Mouse (Mus musculus) neural tube, embryonic 13.5 days (tissue): ENCODE measurements around the gene Elovl3. TPM values are rescaled to one million over a fixed set of nuclear protein-coding genes. Genes with fewer than 3 reads are reported as not detected.
"Not testable (repeated sequence)": the region's sequence is repeated elsewhere in the genome, so short reads cannot be mapped to it uniquely, and the experiment has no call there.

ENCODE experiments used
- ATAC-seq: fragments of 200-750 bp; cut with Nextera tagmentation; 2 replicates; pipeline ENCODE4 v1.8.0; 2017; ENCODE audit warnings: low read depth, mild to moderate bottlenecking, moderate TSS enrichment, moderate library complexity
- H3K27ac ChIP-seq: fragments of 300-500 bp; sonication (generic); replicated peaks from 2 replicates; pipeline ENCODE4 v1.5.1; 2015; ENCODE audit warnings: moderate library complexity, mild to moderate bottlenecking, inconsistent platforms
- H3K27me3 ChIP-seq: fragments of 300-500 bp; sonication (generic); 2 replicates; pipeline ENCODE4 v1.6.1; 2015; ENCODE audit warnings: mild to moderate bottlenecking, inconsistent platforms
- H3K36me3 ChIP-seq: fragments of 300-500 bp; sonication (generic); 2 replicates; pipeline ENCODE4 v1.6.1; 2015; ENCODE audit warnings: mild to moderate bottlenecking, inconsistent platforms
- H3K4me1 ChIP-seq: fragments of 300-500 bp; sonication (generic); replicated peaks from 2 replicates; pipeline ENCODE4 v1.6.1; 2015; ENCODE audit warnings: inconsistent platforms
- H3K4me2 ChIP-seq: fragments of 300-500 bp; sonication (generic); 2 replicates; pipeline ENCODE4 v1.6.1; 2015; ENCODE audit warnings: inconsistent platforms, mild to moderate bottlenecking, moderate library complexity
- H3K4me3 ChIP-seq: fragments of 300-500 bp; sonication (generic); 2 replicates; pipeline ENCODE4 v1.5.1; 2015; ENCODE audit warnings: mild to moderate bottlenecking, inconsistent platforms
- H3K9ac ChIP-seq: fragments of 300-500 bp; sonication (generic); 2 replicates; pipeline ENCODE4 v1.6.1; 2015; ENCODE audit warnings: moderate library complexity, mild to moderate bottlenecking, inconsistent platforms
- H3K9me3 ChIP-seq: fragments of 300-500 bp; sonication (generic); 2 replicates; pipeline ENCODE4 v1.6.1; 2016; ENCODE audit warnings: inconsistent platforms
- WGBS: fragments of 180-500 bp; shearing (Covaris S2); methylation state at CpG from one replicate; pipeline ENCODE4 v1.1.7; 2015; 5-methylcytosine and 5-hydroxymethylcytosine counted together
- polyA plus RNA-seq: library from polyadenylated mRNA; unstranded; fragments of >200 nt; fragmentation: Nextera tagmentation; extraction: Ambion mirVana; gene quantifications from 2 replicates; pipeline ENCODE4 v1.2.1, GENCODE M21; 2015

Elovl3 gene
- polyA plus RNA-seq, 1 experiment from 2014 or later = not detected

DNA sequence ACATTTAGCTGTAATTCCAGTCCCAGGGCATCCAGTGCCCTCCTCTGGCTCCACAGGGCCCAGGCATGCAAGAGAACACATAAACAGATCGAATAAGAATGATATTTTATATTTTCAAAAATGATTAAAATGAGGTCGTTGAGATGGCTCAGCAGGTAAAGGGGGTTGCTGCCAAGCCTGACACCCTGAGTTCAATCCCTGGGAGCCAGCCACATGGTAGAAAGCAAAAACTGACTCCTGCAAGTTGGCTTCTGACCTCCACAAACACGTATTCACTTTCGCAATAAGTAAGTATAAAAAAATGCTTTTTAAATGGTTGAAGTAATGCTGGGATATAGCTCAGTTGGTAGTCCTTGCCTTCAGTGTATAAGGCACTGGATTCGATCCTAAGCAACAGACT is 20.9 kb upstream of the Elovl3 start:
- ATAC-seq = no peak
- Histone ChIP-seq H3K4me1 (no peaks in the 10 kb centered on the region), H3K4me3 (no peak overlapping the region), H3K27ac (no peak overlapping the region), H3K27me3 (no peaks in the 10 kb centered on the region), H3K4me2 (no peak overlapping the region), H3K9ac (no peak overlapping the region), H3K36me3 (no peaks in the 10 kb centered on the region), H3K9me3 (no peaks in the 10 kb centered on the region)
- WGBS = 86% methylated on average over 5 of the region's 5 CpGs

DNA sequence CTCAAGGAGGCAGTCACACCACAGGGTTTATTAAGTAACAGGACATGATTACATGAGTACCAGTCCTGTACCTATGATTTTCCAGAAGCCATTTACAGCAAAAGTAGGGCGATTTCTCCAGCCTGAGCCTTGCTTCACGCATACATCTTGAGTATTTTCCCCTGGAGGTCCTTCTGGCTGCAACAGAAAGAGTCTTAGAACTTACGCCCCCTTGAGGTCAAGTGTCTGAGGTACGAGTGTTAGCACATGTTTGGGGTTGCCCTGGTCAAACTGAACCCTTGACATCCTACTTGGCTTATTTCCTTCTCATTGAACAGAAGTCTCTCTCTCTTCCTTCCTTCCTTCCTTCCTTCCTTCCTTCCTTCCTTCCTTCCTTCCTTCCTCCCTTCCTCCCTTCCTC is 17.1 kb upstream of the Elovl3 start:
- H3K9me3 ChIP-seq = no peaks in the 10 kb centered on the region
- ATAC-seq = no peak
- no peak overlapping the region for H3K4me2 ChIP-seq
- no peak overlapping the region for H3K27ac ChIP-seq
- no peaks in the 10 kb centered on the region for H3K4me1 ChIP-seq
- H3K9ac ChIP-seq = no peak overlapping the region
- no peaks in the 10 kb centered on the region for H3K36me3 ChIP-seq
- 61% methylated on average over 4 of the region's 4 CpGs for WGBS
- no peak overlapping the region for H3K4me3 ChIP-seq
- no peaks in the 10 kb centered on the region for H3K27me3 ChIP-seq

DNA sequence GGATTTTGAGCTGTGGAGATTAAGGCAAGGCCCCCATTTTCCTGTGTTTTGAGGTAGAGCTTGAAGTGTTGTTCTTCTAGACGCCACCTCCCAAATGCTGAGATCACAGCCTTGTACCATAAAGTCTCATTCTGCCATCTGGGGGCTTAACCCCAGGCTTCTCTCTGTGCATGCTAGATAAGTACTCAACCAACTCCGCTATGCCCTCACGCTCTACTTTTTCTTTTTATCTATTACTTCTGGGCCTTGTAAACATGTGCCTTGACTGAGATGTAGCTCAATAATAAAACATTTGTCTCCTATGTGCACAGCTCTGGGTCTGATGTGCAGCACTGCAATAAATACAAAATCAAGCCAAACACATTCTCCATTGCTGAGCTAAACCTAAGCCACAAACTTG is 12.2 kb upstream of the Elovl3 start:
- H3K9me3 ChIP-seq = no peaks in the 10 kb centered on the region
- no peaks in the 10 kb centered on the region for H3K27me3 ChIP-seq
- no peak overlapping the region for H3K27ac ChIP-seq
- H3K4me1 ChIP-seq = no peaks in the 10 kb centered on the region
- H3K4me2 ChIP-seq = no peak overlapping the region
- no peak overlapping the region for H3K9ac ChIP-seq
- WGBS = 95% methylated on average over 3 of the region's 3 CpGs
- H3K36me3 ChIP-seq = no peaks in the 10 kb centered on the region
- no peak for ATAC-seq
- no peak overlapping the region for H3K4me3 ChIP-seq

- H3K27ac ChIP-seq = no peak overlapping the region
- H3K36me3 ChIP-seq = no peaks in the 10 kb centered on the region
- H3K9ac ChIP-seq = no peak overlapping the region
- no peak overlapping the region for H3K4me2 ChIP-seq
- no peak for ATAC-seq
- H3K9me3 ChIP-seq = no peaks in the 10 kb centered on the region
- H3K27me3 ChIP-seq = no peaks in the 10 kb centered on the region
- no peaks in the 10 kb centered on the region for H3K4me1 ChIP-seq
- WGBS = 76% methylated on average over 6 of the region's 6 CpGs
- H3K4me3 ChIP-seq = no peak overlapping the region
Observed at GRCm38 (mm10) chr19:46120872-46121271, 10.8 kb upstream of the Elovl3 start.

GRCm38 (mm10) chr19:46123876-46124275 is 7.8 kb upstream of the Elovl3 start:
- Histone ChIP-seq H3K36me3 (no peaks in the 10 kb centered on the region), H3K4me3 (no peak overlapping the region), H3K9me3 (no peaks in the 10 kb centered on the region), H3K27ac (no peak overlapping the region), H3K4me2 (no peak overlapping the region), H3K27me3 (peaks cover 10% of the 10 kb centered on the region), H3K9ac (no peak overlapping the region), H3K4me1 (no peaks in the 10 kb centered on the region)
- ATAC-seq = no peak
- WGBS = 84% methylated on average over 3 of the region's 3 CpGs

GRCm38 (mm10) chr19:46124651-46125050 is 7.0 kb upstream of the Elovl3 start:
- Histone ChIP-seq H3K27ac (no peak overlapping the region), H3K9me3 (no peaks in the 10 kb centered on the region), H3K36me3 (no peaks in the 10 kb centered on the region), H3K9ac (no peak overlapping the region), H3K4me2 (no peak overlapping the region), H3K4me1 (no peaks in the 10 kb centered on the region), H3K27me3 (peaks cover 13% of the 10 kb centered on the region), H3K4me3 (no peak overlapping the region)
- ATAC-seq = no peak

GRCm38 (mm10) chr19:46126301-46126700 is 5.4 kb upstream of the Elovl3 start:
- Histone ChIP-seq H3K4me2 (no peak overlapping the region), H3K4me3 (no peak overlapping the region), H3K27ac (no peak overlapping the region), H3K9ac (no peak overlapping the region), H3K4me1 (no peaks in the 10 kb centered on the region), H3K9me3 (no peaks in the 10 kb centered on the region), H3K27me3 (peaks cover 28% of the 10 kb centered on the region), H3K36me3 (no peaks in the 10 kb centered on the region)
- WGBS = 80% methylated on average over 4 of the region's 4 CpGs
- no peak for ATAC-seq

DNA sequence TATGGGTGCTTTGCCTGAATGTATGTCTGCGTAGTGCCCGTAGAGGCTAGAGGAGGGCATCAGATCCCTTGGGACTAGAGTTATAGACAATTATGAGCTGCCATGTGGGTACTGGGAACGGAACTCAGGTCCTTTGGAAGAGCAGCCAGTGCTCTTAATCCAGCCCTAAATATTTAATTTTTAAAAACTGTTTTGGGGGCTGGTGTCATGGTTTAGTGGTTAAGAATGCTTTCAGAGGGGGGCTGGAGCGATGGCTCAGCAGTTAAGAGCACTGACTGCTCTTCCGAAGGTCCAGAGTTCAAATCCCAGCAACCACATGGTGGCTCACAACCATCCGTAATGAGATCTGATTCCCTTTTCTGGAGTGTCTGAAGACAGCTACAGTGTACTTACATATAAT is 2.0 kb upstream of the Elovl3 start:
- not testable (repeated sequence) for H3K36me3 ChIP-seq, H3K9ac ChIP-seq, H3K4me3 ChIP-seq, H3K27ac ChIP-seq, H3K4me1 ChIP-seq, H3K4me2 ChIP-seq, H3K9me3 ChIP-seq, ATAC-seq
- peaks cover 62% of the 10 kb centered on the region for H3K27me3 ChIP-seq
- whole genome bisulfite sequencing = 72% methylated on average over 6 of the region's 6 CpGs

GRCm38 (mm10) chr19:46131283-46131682 is 414 bp upstream of the Elovl3 start:
- ATAC-seq = no peak

GRCm38 (mm10) chr19:46132577-46132976 is 880 bp downstream of the Elovl3 start:
- WGBS = 53% methylated on average over 6 of the region's 6 CpGs
- Histone ChIP-seq H3K27ac (no peak overlapping the region), H3K9me3 (no peaks in the 10 kb centered on the region), H3K4me3 (no peak overlapping the region), H3K27me3 (peaks cover 85% of the 10 kb centered on the region), H3K4me2 (no peak overlapping the region), H3K36me3 (no peaks in the 10 kb centered on the region), H3K9ac (no peak overlapping the region), H3K4me1 (peaks cover 27% of the 10 kb centered on the region)
- ATAC-seq = no peak

More at GRCm38 (mm10) chr19:46131283-46131682, 414 bp upstream of the Elovl3 start:
- Histone ChIP-seq H3K9me3 (no peaks in the 10 kb centered on the region), H3K4me3 (0 out of 2 replicates have a peak overlapping the region, but pooled peaks have one; percentile 10), H3K9ac (no peak overlapping the region), H3K4me2 (peak overlapping the region; percentile 40; the same call in 1 of the 2 replicates), H3K36me3 (no peaks in the 10 kb centered on the region), H3K27ac (no peak overlapping the region), H3K27me3 (peaks cover 75% of the 10 kb centered on the region), H3K4me1 (peaks cover 16% of the 10 kb centered on the region)
- 10% methylated on average over 6 of the region's 8 CpGs for WGBS

GRCm38 (mm10) chr19:46135297-46135696 is 3.6 kb downstream of the Elovl3 start:
- peaks cover 96% of the 10 kb centered on the region for H3K27me3 ChIP-seq
- H3K9me3 ChIP-seq = no peaks in the 10 kb centered on the region
- H3K9ac ChIP-seq = peak overlapping the region; percentile 75
- no peaks in the 10 kb centered on the region for H3K36me3 ChIP-seq
- H3K27ac ChIP-seq = no peak overlapping the region
- peak overlapping the region; percentile 100 for H3K4me2 ChIP-seq
- H3K4me3 ChIP-seq = peak overlapping the region; percentile 59
- peak; percentile 73 for ATAC-seq
- WGBS = 1% methylated on average over 12 of the region's 12 CpGs
- H3K4me1 ChIP-seq = peaks cover 27% of the 10 kb centered on the region

- under 1% methylated on average over 79 of the region's 79 CpGs for WGBS
- Histone ChIP-seq H3K9me3 (no peaks in the 10 kb centered on the region), H3K27me3 (peaks cover 94% of the 10 kb centered on the region), H3K9ac (peak overlapping the region; percentile 75), H3K27ac (no peak overlapping the region), H3K4me3 (peak overlapping the region; percentile 59), H3K4me1 (peaks cover 33% of the 10 kb centered on the region), H3K36me3 (no peaks in the 10 kb centered on the region), H3K4me2 (peak overlapping the region; percentile 100)
- ATAC-seq = peak; percentile 72
Observed at GRCm38 (mm10) chr19:46135789-46136638, 4.3 kb downstream of the Elovl3 start.
